Mouse (Mus musculus) brain, embryonic 14.5 days (tissue): ENCODE data around the gene Nr2c2.

Experiments
- CTCF ChIP-seq: fragments of 200-500 bp; IDR thresholded peaks from 2 replicates; pipeline ENCODE4 v1.5.1; 2012; ENCODE audit warnings: inconsistent platforms, mild to moderate bottlenecking, moderate library complexity, borderline replicate concordance; ENCODE audit not compliant: insufficient read depth, insufficient read length; ENCODE audit errors: extremely low read depth
- POLR2A ChIP-seq: fragments of 200-500 bp; IDR thresholded peaks from 2 replicates; pipeline ENCODE4 v1.6.1; 2012; ENCODE audit warnings: mild to moderate bottlenecking, inconsistent platforms, borderline replicate concordance; ENCODE audit not compliant: poor library complexity, insufficient read depth, insufficient read length, severe bottlenecking; ENCODE audit errors: extremely low read depth

DNA sequence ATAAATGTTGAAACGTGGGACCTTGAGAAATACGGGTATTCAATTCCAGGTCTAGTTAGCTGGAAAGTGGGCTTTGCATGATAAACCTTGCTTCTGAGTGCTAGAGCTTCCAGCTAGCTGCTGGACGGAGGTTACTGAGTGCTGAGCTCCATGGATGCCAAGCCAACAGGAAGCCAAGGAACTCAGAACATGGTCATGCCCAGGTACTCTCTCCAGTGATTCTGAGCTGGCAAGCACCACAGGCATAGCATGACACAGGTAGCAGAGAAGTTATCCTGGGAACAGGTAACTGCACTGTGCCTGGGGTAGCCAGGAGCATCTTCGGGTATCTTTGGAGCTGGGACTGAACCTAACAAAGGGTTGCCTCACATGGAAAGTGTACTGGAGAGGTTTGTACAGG is 8.4 kb upstream of the Nr2c2 start:
- no peak for TF ChIP-seq CTCF
- TF ChIP-seq POLR2A: no peak
